In the genomic region with DNA sequence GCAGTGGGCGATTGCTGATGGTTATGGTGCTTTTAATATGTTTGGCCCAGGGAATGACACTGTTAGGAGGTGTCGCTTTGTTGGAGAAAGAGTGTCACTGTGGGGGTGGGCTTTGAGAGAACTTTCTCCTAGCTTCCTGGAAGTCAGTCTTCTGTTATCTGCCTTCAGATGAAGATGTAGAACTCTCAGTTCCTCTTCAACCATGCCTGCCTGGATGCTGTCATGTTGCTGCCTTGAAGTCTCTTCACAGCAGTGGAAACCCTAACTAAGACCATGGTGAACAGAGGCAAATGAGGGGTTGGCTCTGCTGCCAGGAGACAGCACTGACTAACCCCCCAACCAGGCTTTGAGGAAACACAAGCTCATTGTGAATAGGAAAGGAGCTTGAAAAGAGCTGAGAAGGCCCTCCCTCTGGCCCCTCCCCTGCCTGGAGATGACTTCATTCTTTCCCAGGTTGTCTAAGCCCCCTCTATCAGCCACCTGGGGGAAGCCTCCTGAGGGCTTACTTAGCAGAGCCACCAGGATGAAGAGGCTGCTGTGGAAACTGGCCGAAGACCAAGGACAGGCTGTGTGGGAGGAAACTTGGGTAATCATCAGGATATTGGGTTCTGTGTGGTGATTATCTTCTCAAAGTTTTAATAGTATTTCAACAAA, we compare ENCODE assay signal across 12 mouse cellular contexts.
A peak's percentile ranks its signal among the peaks of the same experiment; 100 is the strongest.
DNase-seq lines count a peak whose midpoint lies in the region; ATAC-seq and TF ChIP-seq lines count a peak whose summit lies in the region.
"Had no signal": no experiment of that assay in that cellular context is flagged by ENCODE, and none has a peak within 500 bp of the region (broad histone marks: within the 10 kb centered on the region; RNA-seq: fewer than 3 reads in every experiment).

No protein-coding gene starts in this region.

- TF ChIP-seq POLR2A in lung, adult 2 months (IDR thresholded peaks at IDR 0.05; ENCODE audit: borderline replicate concordance, extremely low read depth, low read depth, low read length) = no peak

- no peak for TF ChIP-seq CTCF in lung, adult 2 months (IDR thresholded peaks at IDR 0.05; ENCODE audit: insufficient read depth, low read length)

- no peaks in the 10 kb centered on the region for H3K36me3 ChIP-seq in embryonic facial prominence, embryonic 15.5 days
- H3K36me3 ChIP-seq: heart, embryonic 12.5 days had no signal

- H3K4me2 ChIP-seq in embryonic facial prominence, embryonic 15.5 days (replicated peaks) = no peak overlapping the region
- H3K4me2 ChIP-seq: heart, embryonic 12.5 days had no signal

- H3K27ac ChIP-seq in embryonic facial prominence, embryonic 15.5 days (replicated peaks) = no peak overlapping the region

- WGBS in embryonic facial prominence, embryonic 15.5 days = 83% methylated on average over 3 of the region's 3 CpGs
- WGBS in lung, adult 2 months = 75% methylated on average over 3 of the region's 3 CpGs

- no peak overlapping the region for H3K4me3 ChIP-seq in embryonic facial prominence, embryonic 15.5 days (replicated peaks)
- no peak overlapping the region for H3K4me3 ChIP-seq in lung, adult 2 months (replicated peaks; ENCODE audit: extremely low read depth, low read depth, low read length)
- H3K4me3 ChIP-seq: heart, embryonic 12.5 days had no signal

- DNase-seq in adrenal gland, adult 2 months = peak; percentile 39
- DNase-seq in adrenal gland, adult 8-10 months = no peak
- DNase-seq in heart, postnatal 4 days = peak; percentile 16
- no peak for DNase-seq in heart, postnatal 14 days
- peak; percentile 77 for DNase-seq in 3T3-L1 (ENCODE audit: low read depth, low spot score)
- DNase-seq in lung, adult 2 months = no peak
- DNase-seq in lung, postnatal 10 days = no peak
- DNase-seq: kidney, postnatal 10 days; right cerebral cortex, postnatal 25 days had no signal

- H3K9me3 ChIP-seq in embryonic facial prominence, embryonic 15.5 days (replicated peaks) = no peaks in the 10 kb centered on the region
- H3K9me3 ChIP-seq: heart, embryonic 12.5 days had no signal

- intact Hi-C loops in heart, postnatal 14 days (cut with DNase I) = no loop called here

- no peak overlapping the region for H3K9ac ChIP-seq in embryonic facial prominence, embryonic 15.5 days
- H3K9ac ChIP-seq: heart, embryonic 12.5 days had no signal

- 0 out of 2 replicates have a peak, but pooled peaks cover 4% of the 10 kb centered on the region for H3K4me1 ChIP-seq in embryonic facial prominence, embryonic 15.5 days
- H3K4me1 ChIP-seq in lung, adult 2 months (ENCODE audit: control insufficient read depth, insufficient read depth, low read length) = no peaks in the 10 kb centered on the region

- ATAC-seq in embryonic facial prominence, embryonic 15.5 days (ENCODE audit: insufficient number of reproducible peaks, low FRiP score, low TSS enrichment, low read depth) = 0 out of 2 replicates have a peak, but pooled peaks have one; percentile 18
- ATAC-seq: Patski had no signal

- H3K27me3 ChIP-seq in embryonic facial prominence, embryonic 15.5 days = no peaks in the 10 kb centered on the region
- H3K27me3 ChIP-seq: heart, embryonic 12.5 days; Patski had no signal

Comparison
In these comparisons a context has a peak if more than half of its experiments do, and no peak if none do; other contexts are left out.
1. DNase-seq: peak in adrenal gland, adult 2 months (single experiment), heart, postnatal 4 days (single experiment) and 3T3-L1 (single experiment); none in adrenal gland, adult 8-10 months (single experiment), heart, postnatal 14 days (0 of 2), lung, adult 2 months (single experiment) and lung, postnatal 10 days (single experiment).